Mouse (Mus musculus) embryonic facial prominence, embryonic 12.5 days (tissue): ENCODE measurements around the gene Tent4b. TPM values are rescaled to one million over a fixed set of nuclear protein-coding genes. Genes with fewer than 3 reads are reported as not detected.
A peak's percentile ranks its signal among the peaks of the same experiment; 100 is the strongest.
"Not testable (repeated sequence)": the region's sequence is repeated elsewhere in the genome, so short reads cannot be mapped to it uniquely, and the experiment has no call there.

Experiments used
- ATAC-seq: fragments of 200-750 bp; cut with Nextera tagmentation; 2 replicates; pipeline ENCODE4 v1.8.0; 2017; ENCODE audit not compliant: insufficient number of reproducible peaks, insufficient read depth, low FRiP score, low TSS enrichment
- H3K27ac ChIP-seq: fragments of 300-500 bp; sonication (generic); 2 replicates; pipeline ENCODE4 v1.5.1; 2016; ENCODE audit warnings: mild to moderate bottlenecking
- H3K27me3 ChIP-seq: fragments of 300-500 bp; sonication (generic); 2 replicates; pipeline ENCODE4 v1.6.1; 2016; ENCODE audit warnings: mild to moderate bottlenecking, moderate library complexity
- H3K36me3 ChIP-seq: fragments of 300-500 bp; sonication (generic); 2 replicates; pipeline ENCODE4 v1.6.1; 2016; ENCODE audit warnings: mild to moderate bottlenecking
- H3K4me1 ChIP-seq: fragments of 300-500 bp; sonication (generic); 2 replicates; pipeline ENCODE4 v1.6.1; 2016
- H3K4me2 ChIP-seq: fragments of 300-500 bp; sonication (generic); replicated peaks from 2 replicates; pipeline ENCODE4 v1.6.1; 2016; ENCODE audit warnings: mild to moderate bottlenecking, moderate library complexity
- H3K4me3 ChIP-seq: fragments of 300-500 bp; sonication (generic); 2 replicates; pipeline ENCODE4 v1.5.1; 2016; ENCODE audit warnings: mild to moderate bottlenecking
- H3K9ac ChIP-seq: fragments of 300-500 bp; sonication (generic); 2 replicates; pipeline ENCODE4 v1.6.1; 2016; ENCODE audit warnings: mild to moderate bottlenecking, moderate library complexity
- H3K9me3 ChIP-seq: fragments of 300-500 bp; sonication (generic); 2 replicates; pipeline ENCODE4 v1.6.1; 2016; ENCODE audit warnings: mild to moderate bottlenecking, moderate library complexity
- WGBS: fragments of 180-500 bp; shearing (Covaris S2); methylation state at CpG from one replicate; pipeline ENCODE4 v1.1.7; 2016; 5-methylcytosine and 5-hydroxymethylcytosine counted together
- polyA plus RNA-seq: library from polyadenylated mRNA; unstranded; fragments of >200 nt; fragmentation: Nextera tagmentation; extraction: Ambion mirVana; gene quantifications from 2 replicates; pipeline ENCODE4 v1.2.1, GENCODE M21; 2016

Tent4b gene
- polyA plus RNA-seq, 1 experiment from 2014 or later: 11.9 TPM

DNA sequence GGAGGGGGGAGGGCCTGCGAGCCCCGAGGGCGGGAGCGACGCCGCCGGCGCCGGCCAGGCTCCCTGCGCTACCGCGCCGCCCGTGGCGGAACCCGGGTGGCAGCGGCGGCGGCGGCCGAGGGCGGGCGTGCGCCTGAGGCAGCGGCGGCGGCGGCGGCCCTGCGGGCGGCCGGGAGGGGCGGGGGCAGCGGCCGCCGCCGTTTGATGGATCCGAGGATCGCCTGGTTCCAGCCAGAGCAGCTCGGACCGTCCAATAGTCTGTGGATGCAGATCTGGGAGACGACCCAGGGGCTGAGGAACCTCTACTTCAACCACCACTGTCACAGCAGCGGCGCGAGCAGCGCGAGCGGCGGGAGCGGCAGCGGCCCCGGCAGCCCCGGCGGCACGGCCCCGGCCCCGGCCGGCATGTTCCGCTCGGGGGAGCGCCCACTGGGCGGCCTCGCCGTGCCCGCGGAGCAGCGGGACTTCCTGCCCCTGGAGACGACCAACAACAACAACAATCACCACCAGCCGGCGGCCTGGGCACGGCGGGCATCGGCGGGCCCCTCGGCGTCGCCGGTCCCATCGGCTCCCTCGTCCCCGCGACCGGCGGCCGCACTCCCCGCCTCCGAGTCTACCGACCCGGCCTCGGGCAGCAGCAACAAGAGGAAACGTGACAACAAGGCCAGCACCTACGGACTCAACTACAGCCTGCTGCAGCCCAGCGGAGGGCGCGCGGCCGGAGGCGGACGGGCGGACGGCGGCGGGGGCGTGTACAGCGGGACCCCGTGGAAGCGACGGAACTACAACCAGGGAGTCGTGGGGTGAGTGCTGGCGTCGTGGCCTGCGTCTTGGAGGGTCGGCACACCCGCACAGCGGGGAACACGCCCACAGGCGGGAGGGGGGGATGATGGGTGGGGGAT, 938 bp downstream of the Tent4b start:
- Histone ChIP-seq H3K36me3 (no peaks in the 10 kb centered on the region), H3K4me3 (peak overlapping the region; percentile 91), H3K27me3 (no peaks in the 10 kb centered on the region), H3K9me3 (no peaks in the 10 kb centered on the region), H3K9ac (peak overlapping the region; percentile 89), H3K4me2 (peak overlapping the region; percentile 96), H3K4me1 (peaks cover 32% of the 10 kb centered on the region), H3K27ac (peak overlapping the region; percentile 96)
- WGBS: under 1% methylated on average over 108 of the region's 117 CpGs
- peak; percentile 60 for ATAC-seq

DNA sequence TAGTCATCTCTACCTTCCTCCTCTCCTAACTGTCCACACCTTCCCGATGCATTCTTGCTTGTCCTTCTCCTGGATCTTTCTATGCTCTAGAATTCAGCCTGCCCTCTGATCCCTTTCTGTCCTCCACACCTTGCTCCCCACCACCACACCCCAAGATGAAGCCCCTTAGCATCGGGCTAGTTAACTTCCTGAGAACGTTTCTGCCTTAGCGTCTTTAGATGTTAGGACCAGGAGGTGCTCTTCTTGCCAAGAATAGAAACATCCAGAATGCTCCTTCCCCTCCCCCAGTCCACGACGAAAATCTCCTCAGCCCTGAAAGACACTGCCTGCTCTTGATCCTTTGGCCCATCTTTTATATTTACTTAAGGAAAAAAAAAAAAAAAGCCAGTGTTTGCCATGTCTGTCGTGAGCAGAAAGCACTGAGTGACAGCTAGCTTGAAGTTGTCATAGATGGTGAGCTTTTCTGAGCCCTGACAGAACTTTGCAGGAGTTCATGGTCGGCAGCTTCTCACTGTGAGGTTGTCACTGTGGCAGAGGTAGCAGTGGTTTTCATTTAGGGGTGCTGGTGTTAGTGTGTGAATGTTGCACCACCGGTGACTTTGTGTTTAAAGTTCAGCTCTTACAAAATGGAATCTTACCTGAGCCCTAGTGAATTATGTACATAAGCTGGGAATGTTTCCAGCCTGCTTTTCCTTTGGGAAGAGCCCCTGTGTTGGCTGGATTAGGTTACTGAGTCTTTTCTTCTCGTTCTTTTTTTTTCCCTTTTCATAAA, 1.9 kb downstream of the Tent4b start:
- peaks cover under 1% of the 10 kb centered on the region; the same call in 1 of the 2 replicates for H3K36me3 ChIP-seq
- H3K4me3 ChIP-seq: peak overlapping the region; percentile 91
- H3K27ac ChIP-seq: 0 out of 2 replicates have a peak overlapping the region, but pooled peaks have one; percentile 96
- H3K4me2 ChIP-seq: peak overlapping the region; percentile 96
- 14% methylated on average over 10 of the region's 10 CpGs for WGBS
- ATAC-seq: no peak
- H3K9me3 ChIP-seq: no peaks in the 10 kb centered on the region
- H3K4me1 ChIP-seq: peaks cover 32% of the 10 kb centered on the region
- peak overlapping the region; percentile 89 for H3K9ac ChIP-seq
- H3K27me3 ChIP-seq: no peaks in the 10 kb centered on the region

DNA sequence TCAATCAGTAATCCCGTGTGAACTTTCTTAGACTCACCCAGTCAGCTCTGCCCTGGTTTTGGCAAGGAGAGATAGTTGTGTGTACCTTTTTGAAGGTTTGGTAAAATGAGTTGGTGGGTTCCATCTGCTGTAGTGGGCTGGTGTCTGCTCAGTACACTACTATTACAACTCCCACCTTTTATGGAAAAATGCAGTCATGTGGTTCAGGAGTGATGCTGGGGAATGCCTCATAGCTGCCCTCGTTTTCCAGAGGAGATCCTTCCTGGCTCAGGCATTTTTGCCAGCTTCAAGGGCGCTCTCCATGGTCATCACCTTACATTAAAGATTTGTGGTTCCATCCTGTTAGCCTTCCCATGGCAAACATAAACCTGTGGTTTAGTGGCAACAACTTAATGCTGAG, 2.6 kb downstream of the Tent4b start:
- Histone ChIP-seq H3K4me3 (peak overlapping the region; percentile 91), H3K27me3 (no peaks in the 10 kb centered on the region), H3K9ac (0 out of 2 replicates have a peak overlapping the region, but pooled peaks have one; percentile 89), H3K36me3 (peaks cover 4% of the 10 kb centered on the region; the same call in 1 of the 2 replicates), H3K27ac (no peak overlapping the region), H3K4me1 (peaks cover 32% of the 10 kb centered on the region), H3K4me2 (peak overlapping the region; percentile 96), H3K9me3 (no peaks in the 10 kb centered on the region)
- ATAC-seq: no peak
- 47% methylated on average over 3 of the region's 3 CpGs for WGBS

DNA sequence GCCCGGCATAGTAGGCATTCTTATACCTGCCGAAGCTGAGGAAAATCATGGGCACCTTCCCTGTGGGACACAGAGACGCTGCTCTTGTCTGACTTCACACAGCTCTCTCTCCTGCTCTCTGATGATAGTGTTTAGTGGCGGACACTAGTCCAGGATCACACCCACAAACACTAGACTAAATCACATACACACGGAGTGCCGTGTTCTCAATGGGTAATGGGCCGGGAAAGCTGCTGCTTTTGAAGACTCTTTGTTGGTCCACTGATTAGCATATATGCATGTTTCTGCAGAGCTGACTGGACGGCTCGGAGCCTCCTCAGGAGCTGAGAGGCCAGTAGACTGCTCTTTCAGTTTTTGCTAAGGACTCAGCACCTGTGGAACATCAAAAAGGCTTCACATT, 7.0 kb downstream of the Tent4b start:
- Histone ChIP-seq H3K4me1 (peaks cover 24% of the 10 kb centered on the region), H3K36me3 (peaks cover 10% of the 10 kb centered on the region; the same call in 1 of the 2 replicates), H3K9ac (no peak overlapping the region), H3K27ac (no peak overlapping the region), H3K4me3 (no peak overlapping the region), H3K4me2 (no peak overlapping the region), H3K9me3 (no peaks in the 10 kb centered on the region), H3K27me3 (no peaks in the 10 kb centered on the region)
- WGBS: 90% methylated on average over 9 of the region's 9 CpGs
- ATAC-seq: no peak

DNA sequence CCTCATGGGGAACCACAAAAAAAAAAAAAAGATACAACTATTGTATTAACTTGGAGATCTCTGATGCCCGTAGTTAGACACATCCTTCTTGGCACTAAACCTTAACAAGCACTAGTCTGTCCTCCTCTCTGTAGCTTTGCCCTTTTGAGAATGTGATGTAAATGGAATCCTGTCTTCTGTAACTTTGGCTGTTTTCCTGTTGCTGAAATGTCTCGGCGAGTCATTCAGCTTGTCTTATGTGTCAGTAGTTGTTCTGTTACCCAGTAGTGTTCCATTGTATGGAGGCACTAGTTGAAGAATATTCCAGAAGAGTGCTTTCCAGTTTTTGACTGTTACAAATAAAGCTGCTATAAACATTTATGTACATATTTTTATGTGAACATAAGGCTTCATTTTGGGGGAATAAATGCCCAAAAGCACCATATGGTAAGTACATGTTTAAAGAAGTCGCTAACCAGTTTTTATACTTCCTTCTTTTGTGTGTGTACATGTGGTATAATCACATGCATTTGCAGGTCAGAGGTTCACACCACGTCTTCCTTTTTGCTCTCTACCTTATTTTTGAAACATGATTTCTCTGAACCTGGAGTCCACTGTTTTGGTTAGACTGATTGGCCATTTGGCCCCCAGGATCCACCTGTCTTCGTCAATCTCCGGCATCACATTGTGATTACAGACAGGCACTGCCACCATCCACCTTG, 8.3 kb downstream of the Tent4b start:
- H3K4me2 ChIP-seq: no peak overlapping the region
- H3K27ac ChIP-seq: no peak overlapping the region
- H3K27me3 ChIP-seq: no peaks in the 10 kb centered on the region
- no peak for ATAC-seq
- peaks cover 10% of the 10 kb centered on the region; the same call in 1 of the 2 replicates for H3K36me3 ChIP-seq
- H3K9ac ChIP-seq: no peak overlapping the region
- no peak overlapping the region for H3K4me3 ChIP-seq
- no peaks in the 10 kb centered on the region for H3K9me3 ChIP-seq
- peaks cover 12% of the 10 kb centered on the region for H3K4me1 ChIP-seq
- 84% methylated on average over 7 of the region's 7 CpGs for WGBS

DNA sequence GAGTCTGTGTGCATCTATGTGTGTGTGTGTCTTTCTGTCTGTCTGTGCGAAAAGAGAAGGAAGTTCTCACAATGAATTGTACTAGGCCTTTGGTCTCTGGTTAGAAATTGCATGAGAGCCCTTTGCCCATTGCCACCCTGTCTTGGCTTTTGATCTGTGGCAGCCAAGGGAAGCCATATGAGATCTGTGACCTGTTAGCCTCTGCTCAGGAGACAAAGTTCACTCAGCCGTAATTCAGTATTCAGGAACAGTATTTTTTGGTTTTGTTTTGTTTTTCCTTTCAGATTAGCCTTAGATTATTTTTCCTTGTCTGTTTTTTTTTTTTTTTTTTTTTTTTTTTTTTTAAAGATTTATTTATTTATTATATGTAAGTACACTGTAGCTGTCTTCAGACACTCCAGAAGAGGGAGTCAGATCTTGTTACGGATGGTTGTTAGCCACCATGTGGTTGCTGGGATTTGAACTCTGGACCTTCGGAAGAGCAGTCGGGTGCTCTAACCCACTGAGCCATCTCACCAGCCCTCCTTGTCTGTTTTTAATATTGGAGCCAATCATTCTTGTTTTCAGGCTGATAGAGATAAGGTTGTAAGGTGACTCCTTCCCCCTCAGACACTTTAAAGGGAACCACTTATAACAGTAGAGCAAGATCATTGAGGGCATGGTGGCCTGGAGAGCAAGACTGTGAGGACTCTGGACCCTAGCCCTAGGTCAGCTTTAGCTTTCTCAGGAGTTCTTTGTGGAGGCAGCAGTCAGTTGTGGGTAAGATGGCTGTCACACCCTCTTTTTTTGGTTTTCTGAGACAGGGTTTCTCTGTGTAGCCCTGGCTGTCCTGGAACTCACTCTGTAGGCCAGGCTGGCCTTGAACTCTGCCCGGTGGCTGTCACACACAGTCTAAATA, 11.2 kb downstream of the Tent4b start:
- not testable (repeated sequence) for H3K9ac ChIP-seq, ATAC-seq, H3K4me2 ChIP-seq, H3K4me3 ChIP-seq, H3K9me3 ChIP-seq, H3K27me3 ChIP-seq, H3K4me1 ChIP-seq, H3K27ac ChIP-seq, H3K36me3 ChIP-seq
- WGBS: 81% methylated on average over 5 of the region's 6 CpGs

DNA sequence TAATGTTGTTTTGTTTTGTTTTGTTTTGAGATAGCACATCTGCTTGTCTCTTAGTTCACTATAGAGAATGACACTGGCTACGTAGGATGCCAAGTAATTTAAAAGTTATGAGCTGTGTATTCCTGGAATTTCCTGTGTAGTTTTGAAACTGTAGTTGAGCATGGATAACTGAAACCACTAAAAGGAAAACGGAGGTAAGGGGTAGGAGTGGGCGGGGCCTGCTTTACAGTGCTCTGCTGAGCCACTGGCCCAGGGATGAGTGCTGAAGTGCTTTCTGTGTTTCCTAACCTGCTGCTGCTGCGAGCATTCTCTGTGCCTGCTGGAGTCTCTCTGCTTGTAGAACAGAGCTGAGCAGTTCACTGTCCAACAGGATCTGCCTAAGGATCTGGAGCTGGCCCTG, 22.3 kb downstream of the Tent4b start:
- Histone ChIP-seq H3K27ac (no peak overlapping the region), H3K4me3 (no peak overlapping the region), H3K4me2 (no peak overlapping the region), H3K4me1 (peaks cover 11% of the 10 kb centered on the region; the same call in 1 of the 2 replicates), H3K36me3 (no peaks in the 10 kb centered on the region), H3K9ac (no peak overlapping the region), H3K9me3 (no peaks in the 10 kb centered on the region), H3K27me3 (no peaks in the 10 kb centered on the region)
- 45% methylated on average over 4 of the region's 4 CpGs for WGBS
- no peak for ATAC-seq

DNA sequence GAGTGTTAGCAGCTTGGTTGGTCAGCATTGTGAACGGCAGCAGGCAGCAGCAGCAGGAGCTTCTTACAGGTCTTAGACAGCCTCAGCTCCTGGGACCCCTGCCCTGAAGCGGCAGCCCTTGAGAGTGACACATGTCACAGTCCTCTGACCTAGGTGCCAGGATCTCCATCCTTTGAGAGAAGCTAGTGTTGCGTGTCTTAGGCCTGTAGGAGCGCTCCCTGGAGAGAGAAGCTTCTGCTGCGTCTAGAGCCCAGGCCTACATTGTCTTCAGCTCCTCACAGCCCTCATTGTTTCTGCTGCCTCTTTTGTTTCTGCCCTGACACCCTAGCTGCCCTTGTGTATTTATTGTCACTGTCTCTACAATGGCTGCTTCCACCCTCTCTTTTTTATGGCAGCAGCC, 26.3 kb downstream of the Tent4b start:
- no peak for ATAC-seq
- no peaks in the 10 kb centered on the region for H3K27me3 ChIP-seq
- no peak overlapping the region for H3K27ac ChIP-seq
- H3K4me3 ChIP-seq: no peak overlapping the region
- H3K4me2 ChIP-seq: no peak overlapping the region
- H3K36me3 ChIP-seq: no peaks in the 10 kb centered on the region
- no peaks in the 10 kb centered on the region for H3K9me3 ChIP-seq
- H3K4me1 ChIP-seq: peaks cover 23% of the 10 kb centered on the region
- 38% methylated on average over 5 of the region's 5 CpGs for WGBS
- no peak overlapping the region for H3K9ac ChIP-seq

DNA sequence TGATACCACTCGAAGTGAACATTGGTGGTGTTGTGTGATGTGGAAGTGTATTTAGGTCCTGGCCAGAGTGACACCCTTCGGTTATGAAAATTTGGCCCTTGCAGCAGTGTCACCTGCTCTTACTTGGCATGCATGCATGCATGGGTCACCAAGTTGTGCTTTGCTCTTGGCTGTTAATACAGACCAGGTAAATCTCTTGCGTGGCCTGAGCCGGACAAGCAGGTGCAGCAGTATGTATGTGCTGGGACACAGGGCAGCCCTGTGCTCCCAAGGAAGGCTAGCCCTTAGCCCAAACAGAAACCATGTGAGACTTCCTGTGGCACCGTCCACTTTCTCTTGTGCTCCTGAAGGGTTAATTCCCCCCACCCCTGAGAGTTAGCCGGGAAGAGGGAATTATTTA, 28.8 kb downstream of the Tent4b start:
- Histone ChIP-seq H3K4me3 (no peak overlapping the region), H3K4me1 (peaks cover 16% of the 10 kb centered on the region), H3K27me3 (no peaks in the 10 kb centered on the region), H3K9ac (no peak overlapping the region), H3K36me3 (no peaks in the 10 kb centered on the region), H3K27ac (no peak overlapping the region), H3K4me2 (no peak overlapping the region), H3K9me3 (no peaks in the 10 kb centered on the region)
- ATAC-seq: no peak
- 57% methylated on average over 6 of the region's 6 CpGs for WGBS

DNA sequence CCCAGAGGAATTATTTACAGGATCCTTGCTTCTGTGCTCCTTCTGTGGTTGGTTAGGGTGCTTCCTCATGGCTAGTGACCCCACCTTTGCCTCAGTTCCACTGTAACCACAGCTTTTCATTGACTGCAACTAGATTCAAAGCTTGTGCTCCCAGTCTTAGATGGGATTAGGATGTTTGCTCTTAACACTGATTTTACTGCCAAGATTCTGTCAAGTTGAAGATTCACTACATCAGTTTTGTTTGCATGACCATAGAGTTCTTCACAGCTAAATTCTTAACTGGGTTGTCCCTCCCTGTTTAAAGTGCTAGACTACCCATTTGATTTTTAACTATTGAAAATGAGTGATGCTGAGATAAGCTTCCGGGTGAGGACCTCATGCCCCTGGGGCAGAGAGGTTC, 29.3 kb downstream of the Tent4b start:
- Histone ChIP-seq H3K9ac (no peak overlapping the region), H3K27ac (no peak overlapping the region), H3K4me2 (no peak overlapping the region), H3K9me3 (no peaks in the 10 kb centered on the region), H3K4me1 (peaks cover 16% of the 10 kb centered on the region), H3K27me3 (no peaks in the 10 kb centered on the region), H3K36me3 (no peaks in the 10 kb centered on the region), H3K4me3 (no peak overlapping the region)
- WGBS: 44% methylated on average over 1 of the region's 1 CpGs
- ATAC-seq: no peak

DNA sequence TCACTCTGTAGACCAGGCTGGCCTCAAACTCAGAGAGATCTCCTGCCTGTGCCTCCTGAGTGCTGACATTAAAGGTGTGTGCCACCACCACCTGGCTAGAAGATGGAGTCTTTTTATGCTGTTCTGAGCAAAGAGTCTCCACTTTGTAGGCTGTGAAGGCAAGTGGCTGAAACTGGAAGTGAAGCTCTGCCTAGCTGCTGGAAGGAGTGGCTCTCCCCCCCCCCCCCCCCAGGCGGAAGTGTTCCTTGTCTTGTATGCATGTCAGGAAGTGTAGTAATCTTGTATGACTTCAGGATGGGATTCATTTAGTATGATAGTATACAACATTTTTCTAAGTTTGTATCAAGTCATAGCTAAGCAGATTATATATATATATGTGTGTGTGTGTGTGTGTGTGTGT, 29.8 kb downstream of the Tent4b start:
- H3K4me3 ChIP-seq: no peak overlapping the region
- no peak for ATAC-seq
- no peaks in the 10 kb centered on the region for H3K36me3 ChIP-seq
- no peak overlapping the region for H3K9ac ChIP-seq
- H3K4me1 ChIP-seq: peaks cover 16% of the 10 kb centered on the region
- no peak overlapping the region for H3K27ac ChIP-seq
- no peaks in the 10 kb centered on the region for H3K9me3 ChIP-seq
- WGBS: 88% methylated on average over 1 of the region's 1 CpGs
- H3K4me2 ChIP-seq: no peak overlapping the region
- H3K27me3 ChIP-seq: no peaks in the 10 kb centered on the region
